ENCODE assay signal across 9 mouse cellular contexts in genomic region chr17:51111194-51111593, GRCm38 (mm10).
DNase-seq lines count a peak whose midpoint lies in the region; ATAC-seq and TF ChIP-seq lines count a peak whose summit lies in the region.
"Had no signal": no experiment of that assay in that cellular context is flagged by ENCODE, and none has a peak within 500 bp of the region (broad histone marks: within the 10 kb centered on the region; RNA-seq: fewer than 3 reads in every experiment).

No protein-coding gene starts in this region.

- 75% methylated on average over 2 of the region's 2 CpGs for WGBS in kidney, embryonic 15.5 days

- CTCF ChIA-PET in Patski (lab: Charles Lee) = interaction anchor here (0.9 to 1.7 kb wide), 3 partner anchors 11 to 18 kb away, joined by 3 to 4 read pairs (median 3); no protein-coding TSS in a partner anchor

- TF ChIP-seq RAD21 in CH12.LX (IDR thresholded peaks at IDR 0.05; ENCODE audit: low read depth, low read length) = peak; percentile 41

- no peak overlapping the region for H3K27ac ChIP-seq in kidney, embryonic 15.5 days
- H3K27ac ChIP-seq in CH12.LX (ENCODE audit: insufficient read depth, low read depth) = no peak overlapping the region
- H3K27ac ChIP-seq: embryonic facial prominence, embryonic 12.5 days had no signal

- TF ChIP-seq CTCF in CH12.LX (conservative IDR thresholded peaks at IDR 0.05 in 1 of 2, IDR thresholded peaks at IDR 0.05 in 1 of 2; ENCODE audit: low read depth in 2 of 2, low read length in 2 of 2) (peak in 1 of 2 experiments; percentile 60; a peak in 2 of 4 replicates), Patski (IDR thresholded peaks at IDR 0.05) (peak; percentile 51)

- dilution Hi-C loops in CH12.LX (cut with MboI; ENCODE audit: extremely low pct_ligation_motif_present, extremely low pct_unique_long_range_greater_than_20kb, low sequenced_read_pairs) = no loop called here

- no peaks in the 10 kb centered on the region for H3K9me3 ChIP-seq in kidney, embryonic 15.5 days (replicated peaks)
- H3K9me3 ChIP-seq in CH12.LX (replicated peaks; ENCODE audit: low read length) = no peaks in the 10 kb centered on the region
- H3K9me3 ChIP-seq: embryonic facial prominence, embryonic 12.5 days had no signal

- no peak for ATAC-seq in kidney, embryonic 15.5 days (replicated peaks; ENCODE audit: low FRiP score)
- peak; percentile 71 for ATAC-seq in Patski

- H3K4me2 ChIP-seq in kidney, embryonic 15.5 days = no peak overlapping the region
- no peak overlapping the region for H3K4me2 ChIP-seq in CH12.LX (ENCODE audit: insufficient read depth, low read depth, poor library complexity, severe bottlenecking)
- H3K4me2 ChIP-seq: embryonic facial prominence, embryonic 12.5 days had no signal

- H3K79me2 ChIP-seq in CH12.LX (replicated peaks; ENCODE audit: control insufficient read depth, extremely low read depth, insufficient read depth, poor library complexity, severe bottlenecking) = no peaks in the 10 kb centered on the region

- no peaks in the 10 kb centered on the region for H3K4me1 ChIP-seq in kidney, embryonic 15.5 days
- no peaks in the 10 kb centered on the region for H3K4me1 ChIP-seq in CH12.LX (ENCODE audit: control insufficient read depth in 1 of 2, insufficient read depth in 2 of 2)
- H3K4me1 ChIP-seq: embryonic facial prominence, embryonic 12.5 days had no signal

- peak; percentile 27 for DNase-seq in kidney, postnatal 14 days
- DNase-seq in CH12.LX (ENCODE audit: extremely low read depth) (peak; percentile 20), Patski (ENCODE audit: low read depth, low spot score) (no peak)
- peak; percentile 37 to 64 for DNase-seq in left cerebral cortex, postnatal 14 days (ENCODE audit: low spot score in 2 of 2)
- no peak for DNase-seq in ovary, postnatal 36 days (ENCODE audit: low spot score)
- DNase-seq in urinary bladder, postnatal 4 days (ENCODE audit: low spot score in 2 of 2) = no peak
- DNase-seq in kidney, adult 18-20 months = no peak

- TF ChIP-seq EP300 in CH12.LX (IDR thresholded peaks at IDR 0.05; ENCODE audit: low read length) = no peak

- intact Hi-C loops in left cerebral cortex, postnatal 14 days (cut with DNase I) = no loop called here

- in situ Hi-C loops in CH12.LX (cut with MboI; ENCODE audit: low pct_ligation_motif_present, low pct_unique_long_range_greater_than_20kb, low sequenced_read_pairs) = no loop called here
- in situ Hi-C loops in Patski (cut with MboI; ENCODE audit: low pct_unique_long_range_greater_than_20kb) = no loop called here

- H3K27me3 ChIP-seq in kidney, embryonic 15.5 days = no peaks in the 10 kb centered on the region
- H3K27me3 ChIP-seq in CH12.LX (replicated peaks) (no peaks in the 10 kb centered on the region), Patski (no peaks in the 10 kb centered on the region)
- H3K27me3 ChIP-seq: embryonic facial prominence, embryonic 12.5 days had no signal

- no peaks in the 10 kb centered on the region for H3K36me3 ChIP-seq in kidney, embryonic 15.5 days
- H3K36me3 ChIP-seq in CH12.LX (replicated peaks in 1 of 2; ENCODE audit: control insufficient read depth in 1 of 2, insufficient read depth in 1 of 2, low read length in 1 of 2) = peaks cover 3 to 4% of the 10 kb centered on the region in 2 experiments
- H3K36me3 ChIP-seq: embryonic facial prominence, embryonic 12.5 days had no signal

- H3K9ac ChIP-seq in kidney, embryonic 15.5 days = no peak overlapping the region
- H3K9ac ChIP-seq in CH12.LX (ENCODE audit: insufficient read depth, low read depth) = no peak overlapping the region
- H3K9ac ChIP-seq: embryonic facial prominence, embryonic 12.5 days had no signal

- TF ChIP-seq POLR2A in CH12.LX (IDR thresholded peaks at IDR 0.05; ENCODE audit: low read depth, low read length) = no peak

- POLR2A ChIA-PET in Patski (lab: Charles Lee) = no interaction called here

- H3K4me3 ChIP-seq in kidney, embryonic 15.5 days (replicated peaks) = no peak overlapping the region
- H3K4me3 ChIP-seq in CH12.LX (replicated peaks in 1 of 3; ENCODE audit: low read depth in 2 of 3, low read length in 2 of 3, poor library complexity in 1 of 3) = no peak overlapping the region
- H3K4me3 ChIP-seq: embryonic facial prominence, embryonic 12.5 days had no signal

TF ChIP-seq in CH12.LX, 34 proteins besides CTCF, POLR2A, EP300 and RAD21:
- peak; percentile 65 for TF ChIP-seq SMC3 (IDR thresholded peaks at IDR 0.05; ENCODE audit: low read depth, low read length)
- TF ChIP-seq TCF12 (IDR thresholded peaks at IDR 0.05; ENCODE audit: low read depth, low read length) = no peak

Comparison
In these comparisons a context has a peak if more than half of its experiments do, and no peak if none do; other contexts are left out.
1. DNase-seq: peak in kidney, postnatal 14 days (single experiment), CH12.LX (single experiment) and left cerebral cortex, postnatal 14 days (2 of 2); none in Patski (single experiment), ovary, postnatal 36 days (single experiment), urinary bladder, postnatal 4 days (0 of 2) and kidney, adult 18-20 months (single experiment).